Mouse (Mus musculus): ENCODE data around the gene Lama5.

DNA sequence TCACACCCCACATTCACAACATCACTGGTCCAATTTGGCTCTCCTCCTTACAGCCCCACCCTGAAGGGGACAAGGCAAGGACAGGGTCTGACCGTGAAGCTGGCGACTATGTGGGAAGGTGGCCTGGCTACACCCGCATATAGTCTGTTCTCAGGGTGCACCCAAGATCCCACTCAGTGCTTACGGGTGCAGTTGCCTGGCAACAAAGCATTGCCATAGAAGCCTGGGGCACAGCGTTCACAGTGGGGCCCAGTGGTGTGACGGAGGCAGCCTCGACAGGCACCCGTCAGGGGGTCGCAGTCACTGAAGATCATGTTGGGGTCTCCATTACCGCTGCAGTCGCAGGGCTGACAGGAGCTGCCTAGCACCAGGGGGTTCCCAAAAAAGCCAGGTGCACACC, 38.3 kb downstream of the Lama5 start:
- TF ChIP-seq CTCF (IDR thresholded peaks at IDR 0.05; ENCODE audit: low read depth, low read length): no peak
- no peak for TF ChIP-seq POLR2A (IDR thresholded peaks at IDR 0.05; ENCODE audit: borderline replicate concordance, low read depth, low read length)

All from bone marrow macrophage, adult 2 months (primary cell).